In genomic region chr11:89921146-89921545, GRCm38 (mm10) we compare ENCODE assay signal across 8 mouse cellular contexts.
DNase-seq lines count a peak whose midpoint lies in the region; ATAC-seq lines count a peak whose summit lies in the region.

No protein-coding gene starts in this region.

- H3K36me3 ChIP-seq in limb, embryonic 11.5 days (ENCODE audit: control insufficient read depth, insufficient read depth, low read length), result no peaks in the 10 kb centered on the region
- no peaks in the 10 kb centered on the region for H3K36me3 ChIP-seq in limb, embryonic 10.5 days
- H3K36me3 ChIP-seq in forebrain, embryonic 10.5 days (replicated peaks), result no peaks in the 10 kb centered on the region

- no peaks in the 10 kb centered on the region for H3K9me3 ChIP-seq in limb, embryonic 11.5 days (ENCODE audit: control insufficient read depth, low read length)
- no peaks in the 10 kb centered on the region for H3K9me3 ChIP-seq in limb, embryonic 10.5 days (replicated peaks)
- no peaks in the 10 kb centered on the region for H3K9me3 ChIP-seq in forebrain, embryonic 10.5 days

- no peak for ATAC-seq in limb, embryonic 11.5 days (ENCODE audit: insufficient number of reproducible peaks, low FRiP score, low TSS enrichment, low read depth)

- no peaks in the 10 kb centered on the region for H3K4me1 ChIP-seq in limb, embryonic 11.5 days (ENCODE audit: control insufficient read depth, insufficient read depth, low read length)
- H3K4me1 ChIP-seq in limb, embryonic 10.5 days, result 0 out of 2 replicates have a peak, but pooled peaks cover 2% of the 10 kb centered on the region
- 0 out of 2 replicates have a peak, but pooled peaks cover 3% of the 10 kb centered on the region for H3K4me1 ChIP-seq in forebrain, embryonic 10.5 days

- H3K27ac ChIP-seq in limb, embryonic 11.5 days (replicated peaks; ENCODE audit: low read depth, low read length), result no peak overlapping the region
- H3K27ac ChIP-seq in limb, embryonic 10.5 days, result no peak overlapping the region
- no peak overlapping the region for H3K27ac ChIP-seq in forebrain, embryonic 10.5 days

- no peak overlapping the region for H3K4me3 ChIP-seq in limb, embryonic 11.5 days (ENCODE audit: low read depth, low read length)
- H3K4me3 ChIP-seq in limb, embryonic 10.5 days, result no peak overlapping the region
- H3K4me3 ChIP-seq in forebrain, embryonic 10.5 days, result no peak overlapping the region

- peak; percentile 48 for DNase-seq in limb, embryonic 11.5 days (ENCODE audit: low spot score)
- DNase-seq in limb, embryonic 10.5 days (ENCODE audit: low spot score), result no peak
- peak; percentile 71 to 74 for DNase-seq in cerebellum, postnatal 10 days
- DNase-seq in gastrocnemius, postnatal 25 days, result peak; percentile 21
- peak; percentile 30 to 59 for DNase-seq in layer of hippocampus, postnatal 25 days (ENCODE audit: extremely low spot score in 1 of 2, low spot score in 1 of 2)
- DNase-seq in mesoderm, embryonic 11.5 days (ENCODE audit: low read depth, low spot score), result peak; percentile 29
- DNase-seq in thymus, postnatal 25 days, result no peak
- no peak for DNase-seq in forebrain, embryonic 10.5 days (ENCODE audit: extremely low spot score, low spot score)

- H3K27me3 ChIP-seq in limb, embryonic 11.5 days (ENCODE audit: control insufficient read depth, insufficient read depth, low read length), result no peaks in the 10 kb centered on the region
- no peaks in the 10 kb centered on the region for H3K27me3 ChIP-seq in limb, embryonic 10.5 days (ENCODE audit: low read depth, poor library complexity, severe bottlenecking)
- no peaks in the 10 kb centered on the region for H3K27me3 ChIP-seq in forebrain, embryonic 10.5 days (ENCODE audit: poor library complexity, severe bottlenecking)

- 62% methylated on average over 6 of the region's 6 CpGs for WGBS in limb, embryonic 11.5 days
- WGBS in limb, embryonic 10.5 days, result 62% methylated on average over 6 of the region's 6 CpGs
- WGBS in forebrain, embryonic 10.5 days, result 60% methylated on average over 6 of the region's 6 CpGs

- H3K9ac ChIP-seq in limb, embryonic 11.5 days (ENCODE audit: low read length), result no peak overlapping the region

- no peak overlapping the region for H3K4me2 ChIP-seq in limb, embryonic 11.5 days (ENCODE audit: low read depth, severe bottlenecking)

Comparison
In these comparisons a context has a peak if more than half of its experiments do, and no peak if none do; other contexts are left out.
1. DNase-seq: peak in limb, embryonic 11.5 days (single experiment), cerebellum, postnatal 10 days (2 of 2), gastrocnemius, postnatal 25 days (single experiment), layer of hippocampus, postnatal 25 days (2 of 2) and mesoderm, embryonic 11.5 days (single experiment); none in limb, embryonic 10.5 days (single experiment), thymus, postnatal 25 days (single experiment) and forebrain, embryonic 10.5 days (single experiment).